Mouse (Mus musculus) myocyte (in vitro differentiated cells): ENCODE results near the gene Arl14ep.

Source experiments
- CEBPB ChIP-seq: IDR thresholded peaks from 2 replicates; pipeline ENCODE4 v1.6.1; 2011; ENCODE audit warnings: mild to moderate bottlenecking, moderate library complexity; ENCODE audit not compliant: poor library complexity, insufficient read depth, severe bottlenecking
- E2F4 ChIP-seq: IDR thresholded peaks from one replicate; pipeline ENCODE4 v1.6.1; 2011; ENCODE audit warnings: mild to moderate bottlenecking, control low read depth, moderate library complexity; ENCODE audit not compliant: insufficient read depth
- MAX ChIP-seq: IDR thresholded peaks from one replicate; pipeline ENCODE4 v1.6.1; 2011; ENCODE audit warnings: low read depth, mild to moderate bottlenecking, control low read depth
- MYOD1 ChIP-seq, 3 experiments: IDR thresholded peaks; one replicate each; pipeline ENCODE4 v1.6.1; 2011; ENCODE audit warnings: control low read depth in 2 of 3, low read depth in 2 of 3, mild to moderate bottlenecking in 2 of 3, moderate library complexity in 1 of 3; ENCODE audit not compliant: insufficient read length in 2 of 3, control insufficient read depth in 1 of 3
- POLR2A ChIP-seq: IDR thresholded peaks from one replicate; pipeline ENCODE4 v1.6.1; 2011; ENCODE audit warnings: low read depth, mild to moderate bottlenecking, control low read depth, moderate library complexity; ENCODE audit not compliant: insufficient read length
- POLR2AphosphoS2 ChIP-seq: IDR thresholded peaks from one replicate; pipeline ENCODE4 v1.6.1; 2011; ENCODE audit warnings: low read depth, control low read depth; ENCODE audit not compliant: insufficient read length
- REST ChIP-seq: IDR thresholded peaks from one replicate; pipeline ENCODE4 v1.6.1; 2011; ENCODE audit warnings: mild to moderate bottlenecking, control low read depth, moderate library complexity; ENCODE audit not compliant: insufficient read depth, insufficient read length
- TCF12 ChIP-seq: IDR thresholded peaks from one replicate; pipeline ENCODE4 v1.6.1; 2011; ENCODE audit warnings: mild to moderate bottlenecking, control low read depth; ENCODE audit not compliant: poor library complexity, insufficient read depth, severe bottlenecking
- USF1 ChIP-seq: IDR thresholded peaks from one replicate; pipeline ENCODE4 v1.6.1; 2011; ENCODE audit warnings: low read depth, mild to moderate bottlenecking, control low read depth, moderate library complexity

- TF ChIP-seq MAX, result no peak
- TF ChIP-seq POLR2A, result no peak
- no peak for TF ChIP-seq USF1
- no peak for TF ChIP-seq REST
- TF ChIP-seq MYOD1 (IDR thresholded peaks at IDR 0.05; ENCODE audit: control insufficient read depth in 1 of 3, insufficient read length in 2 of 3, low read depth in 2 of 3), result no peak
- TF ChIP-seq TCF12, result no peak
- TF ChIP-seq CEBPB, result no peak
- TF ChIP-seq E2F4, result no peak
- no peak for TF ChIP-seq POLR2AphosphoS2
Measured at GRCm38 (mm10) chr2:106970971-106971370, 3.3 kb downstream of the Arl14ep start.
